Mouse (Mus musculus) G1E (cell line): ENCODE data around the gene Ppfia3. TPM values are rescaled to one million over a fixed set of nuclear protein-coding genes. Genes with fewer than 3 reads are reported as not detected.
A peak's percentile ranks its signal among the peaks of the same experiment; 100 is the strongest.

Experiments
- ATAC-seq: 2 replicates; pipeline ENCODE4 v1.8.0; 2016; ENCODE audit warnings: mild to moderate bottlenecking; ENCODE audit not compliant: insufficient number of reproducible peaks, poor library complexity, low FRiP score, severe bottlenecking; ENCODE audit errors: extremely low read depth
- DNase-seq: peaks from one replicate; pipeline ENCODE4 v3.0.0; 2012; ENCODE audit warnings: low spot score
- H3K27me3 ChIP-seq: 2 replicates; pipeline ENCODE4 v1.6.1; 2012; ENCODE audit warnings: mild to moderate bottlenecking, low read length, inconsistent platforms; ENCODE audit not compliant: insufficient read depth
- H3K36me3 ChIP-seq: replicated peaks from 2 replicates; pipeline ENCODE3; 2012; ENCODE audit warnings: mild to moderate bottlenecking, inconsistent platforms
- H3K4me1 ChIP-seq: 2 replicates; pipeline ENCODE4 v1.6.1; 2012; ENCODE audit warnings: low read depth, low read length, inconsistent platforms, mixed read lengths; ENCODE audit not compliant: insufficient read depth
- H3K4me3 ChIP-seq: 2 replicates; pipeline ENCODE4 v1.5.1; 2012; ENCODE audit warnings: low read depth, mild to moderate bottlenecking, inconsistent platforms, low read length, moderate library complexity, mixed read lengths
- H3K9me3 ChIP-seq: replicated peaks from 2 replicates; pipeline ENCODE4 v1.6.1; 2012; ENCODE audit warnings: inconsistent platforms
- CTCF ChIP-seq: IDR thresholded peaks from 2 replicates; pipeline ENCODE4 v1.5.1; 2012; ENCODE audit warnings: low read depth, low read length, inconsistent platforms, mixed read lengths
- GATA1 ChIP-seq: IDR thresholded peaks from 2 replicates; pipeline ENCODE4 v1.6.1; 2012; ENCODE audit warnings: borderline replicate concordance, low read length, inconsistent platforms, mixed read lengths
- GATA2 ChIP-seq: IDR thresholded peaks from 2 replicates; pipeline ENCODE4 v1.6.1; 2012; ENCODE audit warnings: low read depth, low read length, inconsistent platforms, borderline replicate concordance
- POLR2AphosphoS5 ChIP-seq: IDR thresholded peaks from 2 replicates; pipeline ENCODE4 v1.6.1; 2012; ENCODE audit warnings: low read depth, low read length, inconsistent platforms; ENCODE audit not compliant: insufficient replicate concordance
- TAL1 ChIP-seq: conservative IDR thresholded peaks from 2 replicates; pipeline ENCODE4 v1.6.1; 2012; ENCODE audit warnings: low read depth, low read length, inconsistent platforms, mixed read lengths
- polyA plus RNA-seq: library from polyadenylated mRNA; stranded (reverse); fragments of >175 nt; gene quantifications from 2 replicates; pipeline ENCODE4 v1.2.3, GENCODE M21; 2012
- total RNA-seq, 2 experiments: library from RNA; stranded (forward) in 1 of 2; stranded (reverse) in 1 of 2; fragments of 200-1000 nt in 1 of 2; fragments of >200 nt in 1 of 2; fragmentation: Nextera tagmentation in 1 of 2; gene quantifications; 2 replicates each; pipeline ENCODE4 v1.2.3; 2014 to 2017

The Ppfia3 gene
- total and polyA plus RNA-seq, 3 experiments: 0.71 to 1.4 (median 1.2) TPM

GRCm38 (mm10) chr7:45386077-45386476, 19.3 kb upstream of the Ppfia3 start:
- no peak for ATAC-seq
- H3K27me3 ChIP-seq: no peaks in the 10 kb centered on the region
- TF ChIP-seq GATA1 (no peak), POLR2AphosphoS5 (no peak), GATA2 (no peak)
- H3K36me3 ChIP-seq: peaks cover 98% of the 10 kb centered on the region
- no peak overlapping the region for H3K4me3 ChIP-seq
- no peaks in the 10 kb centered on the region for H3K9me3 ChIP-seq
- DNase-seq: no peak
- H3K4me1 ChIP-seq: peaks cover 53% of the 10 kb centered on the region

DNA sequence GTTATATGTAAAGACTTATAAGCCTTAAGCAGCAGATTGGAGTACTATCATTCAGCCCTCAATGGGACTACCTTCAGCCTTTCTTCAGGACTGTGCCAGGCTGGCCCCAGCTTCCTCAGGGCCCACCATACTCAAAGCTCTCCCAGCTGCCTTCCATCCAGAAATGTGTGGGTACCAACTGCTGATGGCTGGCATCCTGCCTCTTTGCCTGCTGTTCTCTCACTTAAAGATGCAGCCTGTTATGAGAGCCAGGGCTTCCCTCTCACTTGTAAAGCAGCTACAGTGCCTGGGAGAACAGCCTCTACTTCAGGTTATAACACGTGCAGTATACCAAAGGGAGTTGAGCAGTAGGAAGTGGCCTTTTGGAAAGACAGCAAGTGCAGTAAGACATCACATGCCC, 9.2 kb upstream of the Ppfia3 start:
- Histone ChIP-seq H3K36me3 (peaks cover 95% of the 10 kb centered on the region), H3K9me3 (no peaks in the 10 kb centered on the region), H3K4me3 (no peak overlapping the region), H3K27me3 (no peaks in the 10 kb centered on the region; the same call in 1 of the 2 replicates), H3K4me1 (peaks cover 54% of the 10 kb centered on the region)
- TF ChIP-seq GATA1 (no peak), GATA2 (no peak), CTCF (no peak), POLR2AphosphoS5 (no peak), TAL1 (no peak)
- no peak for DNase-seq
- no peak for ATAC-seq

DNA sequence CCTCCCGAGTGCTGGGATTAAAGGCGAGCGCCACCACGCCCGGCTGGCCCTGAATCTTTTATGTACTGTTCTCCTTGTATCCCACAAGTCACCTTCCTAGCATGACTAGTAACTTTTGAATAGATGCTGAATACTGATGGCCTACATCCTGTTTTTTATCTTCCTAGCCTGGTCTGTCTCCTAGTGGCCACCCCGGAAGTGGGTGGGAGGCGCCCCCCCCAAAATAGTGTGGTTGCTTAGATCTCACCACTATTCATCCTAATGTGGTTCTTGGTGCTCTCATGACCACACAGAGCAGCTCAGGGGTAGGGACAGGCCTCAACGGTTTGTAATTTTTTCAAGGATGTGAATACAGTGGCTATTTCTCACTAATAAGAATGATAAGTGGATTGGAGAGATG, 7.8 kb upstream of the Ppfia3 start:
- Histone ChIP-seq H3K4me3 (no peak overlapping the region), H3K36me3 (peaks cover 81% of the 10 kb centered on the region), H3K9me3 (no peaks in the 10 kb centered on the region), H3K4me1 (peaks cover 56% of the 10 kb centered on the region), H3K27me3 (peaks cover 5% of the 10 kb centered on the region; the same call in 1 of the 2 replicates)
- ATAC-seq (peak; percentile 22; the same call in 1 of the 2 replicates), DNase-seq (no peak)
- TF ChIP-seq TAL1: no peak
- no peak for TF ChIP-seq GATA1
- TF ChIP-seq CTCF: no peak
- TF ChIP-seq GATA2: no peak
- no peak for TF ChIP-seq POLR2AphosphoS5

GRCm38 (mm10) chr7:45372371-45372770, 5.6 kb upstream of the Ppfia3 start:
- Histone ChIP-seq H3K4me3 (no peak overlapping the region), H3K4me1 (peaks cover 69% of the 10 kb centered on the region), H3K27me3 (peaks cover 5% of the 10 kb centered on the region; the same call in 1 of the 2 replicates), H3K36me3 (peaks cover 73% of the 10 kb centered on the region), H3K9me3 (no peaks in the 10 kb centered on the region)
- TF ChIP-seq CTCF (no peak), TAL1 (no peak), POLR2AphosphoS5 (no peak), GATA2 (no peak), GATA1 (no peak)
- no peak for DNase-seq
- no peak for ATAC-seq

- Histone ChIP-seq H3K9me3 (no peaks in the 10 kb centered on the region), H3K36me3 (peaks cover 56% of the 10 kb centered on the region), H3K4me1 (peaks cover 65% of the 10 kb centered on the region), H3K27me3 (peaks cover 16% of the 10 kb centered on the region), H3K4me3 (peak within 1 kb of the TSS; percentile 73)
- DNase-seq (peak; percentile 77), ATAC-seq (peak; percentile 78)
- no peak for TF ChIP-seq GATA1
- no peak for TF ChIP-seq POLR2AphosphoS5
- no peak for TF ChIP-seq TAL1
- TF ChIP-seq GATA2: no peak
- TF ChIP-seq CTCF: no peak
Measured at GRCm38 (mm10) chr7:45370475-45371311, 3.9 kb upstream of the Ppfia3 start, which contains the start of gene Lin7b. TSS of gene Lin7b (minus strand) at chr7:45370583.

DNA sequence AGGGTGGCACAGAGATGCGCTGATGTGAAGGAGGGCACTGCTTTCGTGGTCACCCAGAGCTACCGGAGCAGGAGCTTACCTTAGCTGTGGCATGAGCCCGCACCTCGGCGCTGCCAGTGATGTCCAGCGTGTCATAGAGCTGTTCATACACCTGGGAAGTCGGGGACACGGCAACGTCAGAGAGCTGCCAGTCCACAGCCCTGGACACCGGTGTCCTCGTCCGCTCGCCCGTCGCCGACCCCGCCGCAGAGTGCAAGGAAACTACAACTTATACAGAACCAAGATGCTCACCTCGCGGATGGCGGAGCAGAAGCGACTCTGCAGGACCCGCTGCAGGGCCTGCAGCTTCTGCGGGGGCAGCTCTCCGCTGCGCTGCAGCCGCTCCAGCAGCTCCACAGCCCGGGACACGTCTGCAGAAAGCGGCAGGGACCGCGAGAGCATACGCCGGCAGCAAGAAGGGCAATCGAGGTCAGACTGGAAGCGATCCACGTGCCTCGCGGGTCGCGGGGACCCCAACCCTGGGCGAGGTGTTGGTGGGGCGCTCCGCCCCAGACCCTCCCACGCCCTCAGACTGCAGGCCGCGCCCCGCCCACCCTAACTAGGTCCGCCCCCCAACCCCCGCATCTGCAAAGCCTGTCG, 3.1 kb upstream of the Ppfia3 start:
- TF ChIP-seq POLR2AphosphoS5 (no peak), CTCF (no peak), GATA2 (no peak), GATA1 (no peak), TAL1 (no peak)
- H3K4me3 ChIP-seq: peak overlapping the region; percentile 73
- peaks cover 63% of the 10 kb centered on the region for H3K4me1 ChIP-seq
- peaks cover 23% of the 10 kb centered on the region for H3K27me3 ChIP-seq
- ATAC-seq (no peak), DNase-seq (no peak)
- H3K36me3 ChIP-seq: peaks cover 50% of the 10 kb centered on the region
- H3K9me3 ChIP-seq: no peaks in the 10 kb centered on the region
